Mouse (Mus musculus) urinary bladder, postnatal 14 days (tissue): ENCODE data around the gene Bicd2.

ENCODE experiments used
- DNase-seq: peaks from one replicate; pipeline ENCODE4 v3.0.0; 2021; ENCODE audit warnings: low spot score

The Bicd2 gene

DNA sequence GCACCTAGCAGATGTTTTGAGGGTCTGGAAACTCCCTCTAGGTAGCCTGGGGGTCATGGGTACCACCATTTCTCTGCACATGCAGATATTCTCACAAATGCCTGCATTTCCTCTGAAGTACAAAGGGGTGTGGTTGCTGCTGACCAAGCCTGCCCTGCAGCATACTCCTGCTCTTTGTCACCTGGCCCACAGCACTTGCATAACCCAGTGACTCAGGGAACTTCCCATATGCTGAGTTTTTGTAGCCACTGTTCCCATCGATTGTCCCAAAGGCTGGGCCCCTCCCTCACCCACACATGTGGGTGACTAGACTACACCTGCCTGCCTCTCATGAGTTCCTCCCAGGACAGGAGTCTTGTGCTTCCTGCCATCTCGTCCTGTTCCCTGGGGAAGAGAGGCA is 61.2 kb downstream of the Bicd2 start:
- peak; percentile 73 for DNase-seq

DNA sequence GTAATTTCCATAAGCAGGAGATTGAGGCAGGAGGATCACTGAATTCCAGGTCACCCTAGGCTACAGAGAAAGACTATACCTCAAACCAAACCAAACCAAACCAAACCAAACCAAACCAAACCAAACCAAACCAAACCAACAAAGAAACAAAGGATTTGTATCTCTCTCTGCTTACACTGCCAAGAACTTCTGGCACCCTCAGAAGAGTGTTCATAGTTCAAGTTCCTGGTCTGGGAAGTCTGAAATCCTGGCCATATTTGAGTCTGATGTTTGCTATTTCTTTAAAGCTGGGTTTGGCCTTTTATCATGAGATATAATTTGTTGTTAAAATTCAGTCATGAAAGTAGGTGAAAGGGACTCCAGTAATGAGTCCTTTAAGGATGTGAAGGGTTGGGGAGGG is 66.4 kb downstream of the Bicd2 start:
- DNase-seq = no peak

DNA sequence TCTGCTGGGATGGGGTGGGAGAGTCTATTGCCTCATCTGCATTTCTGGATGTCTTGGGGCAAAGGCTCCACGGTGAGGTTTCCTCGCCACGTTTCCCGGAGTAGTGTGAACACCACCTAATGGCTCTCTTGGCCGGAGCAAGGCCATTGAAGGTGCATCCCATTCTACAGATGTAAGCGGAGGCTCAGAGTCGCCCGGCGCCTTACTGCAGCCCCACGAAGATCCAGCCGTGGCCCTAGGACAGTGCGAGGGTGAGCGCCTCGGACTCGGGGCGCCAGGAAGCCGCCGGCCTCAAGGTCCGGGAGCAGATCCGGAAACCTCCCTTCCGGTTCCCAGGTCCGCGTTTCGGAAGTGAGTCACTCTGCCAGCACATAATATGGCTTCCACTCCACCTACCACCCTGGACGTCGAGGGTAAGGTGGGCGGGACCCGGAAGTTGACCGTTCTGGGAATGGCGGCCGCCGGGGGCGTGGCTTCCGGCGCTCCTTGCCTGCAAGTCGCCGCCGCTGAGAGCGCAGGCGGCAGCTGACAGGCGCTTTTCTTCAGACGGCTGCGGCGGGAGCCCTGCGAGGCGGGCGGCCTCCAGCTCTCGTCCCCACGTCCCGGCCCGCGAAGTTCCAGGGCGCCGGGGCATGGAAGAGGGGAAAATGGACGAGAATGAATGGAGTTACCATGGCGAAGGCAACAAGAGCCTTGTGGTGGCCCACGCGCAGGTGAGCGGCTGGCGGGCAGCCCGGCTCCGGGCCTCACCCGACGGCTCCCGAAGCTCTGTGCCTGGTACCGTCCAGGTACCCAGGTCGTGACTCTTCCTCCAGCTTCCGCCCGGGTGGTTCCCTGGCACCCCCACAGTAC is 79.6 kb downstream of the Bicd2 start, which contains the start of gene Ippk:
Ippk (plus strand) TSS at position 496 of the 852 bp plus-strand sequence.
- DNase-seq = peak; percentile 98

DNA sequence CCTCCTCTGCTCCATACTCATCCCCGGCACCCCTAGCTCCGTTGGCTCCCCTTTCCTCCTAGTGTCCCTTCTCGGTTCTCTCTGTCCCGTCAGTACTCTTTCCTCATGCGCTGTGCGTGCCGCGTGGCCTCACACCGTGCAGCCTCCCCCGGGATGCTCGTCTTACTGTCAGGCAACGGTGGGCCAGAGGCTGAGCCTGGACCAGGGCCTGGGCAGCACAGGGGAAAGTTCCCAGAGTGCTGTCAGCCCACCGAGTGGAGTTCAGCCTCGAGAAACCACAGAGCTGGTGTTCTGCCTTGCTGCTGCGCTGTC is 80.2 kb downstream of the Bicd2 start:
- no peak for DNase-seq

DNA sequence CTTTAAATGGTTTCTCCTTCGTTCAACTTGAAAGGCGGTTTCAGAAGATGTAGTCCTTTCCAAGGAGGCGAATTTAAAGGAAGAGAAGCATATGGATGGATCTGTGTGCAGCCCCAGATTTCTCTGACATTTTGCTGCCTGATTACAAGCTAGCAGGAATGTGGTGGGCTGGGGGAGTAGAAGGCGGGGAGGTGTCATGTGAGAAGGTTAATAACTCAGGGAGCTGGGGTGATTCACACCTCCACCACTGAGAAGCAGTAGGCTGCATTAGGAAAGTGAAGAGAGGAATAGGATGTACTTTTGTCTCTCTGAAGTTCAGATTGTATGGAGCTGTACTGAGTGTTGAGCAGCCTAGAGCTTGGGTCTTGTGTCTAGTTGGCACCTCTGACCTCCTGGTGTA is 80.6 kb downstream of the Bicd2 start:
- DNase-seq = no peak

DNA sequence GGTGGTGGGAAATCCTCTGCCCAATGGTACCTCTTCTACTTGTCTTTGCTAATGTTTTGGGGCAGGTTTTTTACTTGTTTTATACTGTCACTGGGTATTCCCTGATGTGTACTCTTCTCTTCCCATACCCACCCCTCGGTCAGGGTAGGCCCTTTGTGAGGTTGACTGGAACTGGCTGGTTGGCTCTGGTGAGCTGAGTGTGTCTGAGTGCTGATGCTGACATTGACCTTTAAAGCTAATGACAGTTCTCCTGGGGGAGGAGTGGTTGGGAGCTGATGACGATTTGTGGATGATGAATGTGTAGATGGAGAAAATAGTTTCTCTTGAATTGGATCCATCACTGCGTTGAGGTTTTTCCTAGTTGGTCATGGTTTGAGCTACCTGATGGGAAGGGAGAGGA is 85.4 kb downstream of the Bicd2 start:
- no peak for DNase-seq

DNA sequence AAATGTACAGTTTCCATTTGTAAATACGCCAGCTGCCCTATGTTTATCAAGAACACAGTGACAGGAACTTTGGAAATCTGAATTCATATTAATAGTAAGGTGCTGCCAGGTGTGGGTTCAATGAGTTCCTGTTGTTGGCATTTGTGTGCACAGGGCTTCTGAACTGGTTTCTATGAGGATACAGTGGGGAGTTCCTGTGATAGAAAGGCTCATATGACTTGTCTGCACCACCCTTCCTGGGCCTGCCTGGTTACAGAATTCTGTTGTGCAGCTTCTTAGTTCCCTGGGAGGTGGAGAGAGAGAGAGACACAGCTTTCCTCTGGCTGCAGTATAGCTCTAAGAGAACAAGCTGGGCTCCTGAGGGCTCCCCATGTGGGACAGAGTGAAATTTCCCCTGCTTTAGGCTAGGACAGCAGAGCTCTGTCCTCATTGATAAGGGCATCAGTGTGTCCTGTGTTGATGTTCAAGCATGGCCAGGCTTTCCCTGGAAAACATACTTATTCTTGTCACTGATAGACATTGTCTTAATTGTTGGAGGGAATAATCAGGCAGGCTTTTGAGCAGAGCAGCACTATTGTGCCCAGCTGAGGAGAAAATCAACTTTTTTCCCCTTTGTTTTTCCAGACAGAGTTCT is 86.8 kb downstream of the Bicd2 start:
- DNase-seq = no peak

DNA sequence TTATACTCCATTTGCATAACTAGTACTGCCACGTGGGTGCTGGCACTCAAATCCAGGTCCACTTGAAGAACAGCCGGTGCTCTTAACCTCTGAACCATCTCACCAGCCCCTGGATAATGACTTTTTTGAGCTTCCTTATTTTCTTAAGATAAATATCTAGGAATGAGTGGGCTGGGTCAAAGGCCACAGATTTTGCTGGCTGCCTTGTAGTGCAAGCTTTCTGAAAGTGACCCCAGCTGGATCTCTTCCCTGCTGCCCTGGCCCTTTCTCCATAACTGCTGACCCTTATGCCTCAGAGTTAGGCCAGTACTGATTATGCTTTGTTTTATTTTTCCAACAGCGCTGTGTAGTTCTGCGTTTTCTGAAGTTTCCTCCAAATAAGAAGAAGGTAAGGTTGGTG is 89.1 kb downstream of the Bicd2 start:
- no peak for DNase-seq

DNA sequence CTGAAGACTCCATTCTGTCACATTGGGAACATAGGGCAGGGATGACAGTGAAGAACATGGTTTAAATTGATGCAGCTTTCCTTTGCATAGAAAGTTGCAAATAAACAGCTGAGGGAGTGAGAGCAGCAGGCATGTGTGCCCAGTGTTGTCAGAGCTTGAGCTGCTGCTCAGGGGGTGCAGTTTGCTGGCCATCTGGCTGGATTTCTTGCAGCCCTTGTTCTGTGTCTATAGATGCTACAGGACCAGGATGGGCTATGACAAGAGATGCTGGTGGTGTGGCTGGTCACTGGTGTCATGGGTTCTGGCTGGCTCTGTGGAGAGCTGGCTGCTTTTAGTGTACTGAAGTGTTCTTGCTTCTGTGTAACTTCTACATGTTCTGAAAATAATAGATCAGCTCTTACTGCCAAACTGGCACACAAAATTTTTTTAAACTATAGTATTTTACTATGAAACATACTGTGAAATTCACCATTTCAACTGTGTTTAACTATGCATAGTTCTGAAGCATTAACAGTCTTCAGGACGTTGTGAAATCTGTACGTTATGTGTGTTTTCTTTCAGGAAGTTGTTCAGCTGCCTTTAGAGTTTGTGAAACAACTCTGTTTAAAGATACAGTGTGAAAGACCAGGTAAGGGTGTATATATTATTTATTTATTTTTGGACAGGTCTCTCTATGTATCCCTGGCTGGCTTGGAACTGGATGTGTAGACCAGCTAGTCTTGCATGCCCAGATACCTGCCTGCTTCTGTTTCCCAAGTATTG is 92.1 kb downstream of the Bicd2 start:
- DNase-seq = no peak

DNA sequence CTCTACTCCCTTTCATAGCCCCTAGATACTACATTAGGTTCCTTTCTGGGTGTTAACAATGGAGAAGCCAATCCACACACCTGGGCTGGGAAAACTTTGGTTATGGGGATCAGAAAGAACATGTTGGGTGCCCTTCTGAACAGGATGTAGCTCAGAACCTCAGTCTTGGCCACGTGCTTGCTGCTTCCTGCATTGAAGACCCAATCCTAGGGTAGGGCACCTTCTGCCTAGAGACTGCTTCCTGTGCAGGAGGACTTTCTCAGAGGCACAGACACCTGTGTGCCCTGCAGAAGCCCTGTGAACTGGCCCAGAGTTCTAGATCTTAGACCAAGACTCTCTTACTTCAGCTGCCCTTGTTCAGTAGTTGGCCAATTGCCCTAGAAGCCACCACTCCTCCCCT is 94.4 kb downstream of the Bicd2 start:
- DNase-seq = no peak

DNA sequence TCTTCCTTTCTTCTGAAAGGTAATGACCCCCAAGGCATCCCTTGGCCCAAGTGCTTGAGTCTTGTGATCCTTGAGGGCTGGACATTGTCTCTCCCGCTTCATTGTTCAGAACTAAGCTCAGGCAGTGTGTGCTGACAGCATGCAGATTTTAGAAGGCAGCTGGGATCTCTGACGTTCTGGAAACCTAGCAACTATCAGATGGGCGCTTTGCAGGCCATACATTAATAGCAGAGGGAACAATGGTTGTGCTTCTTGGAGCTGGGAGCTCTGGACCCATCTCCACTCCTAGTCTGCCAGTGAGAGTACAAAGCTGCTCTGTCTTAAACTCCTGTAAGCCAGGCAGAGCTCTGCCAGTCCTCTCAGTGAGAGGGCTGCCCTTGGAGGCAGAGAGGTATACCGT is 94.8 kb downstream of the Bicd2 start:
- no peak for DNase-seq
